Mouse (Mus musculus): ENCODE results near the gene Fam19a1. TPM values are rescaled to one million over a fixed set of nuclear protein-coding genes. Genes with fewer than 3 reads are reported as not detected.
A peak's percentile ranks its signal among the peaks of the same experiment; 100 is the strongest.

The Fam19a1 gene
- polyA plus RNA-seq, 1 experiment from 2014 or later = not detected

- WGBS (ENCODE audit: insufficient replicate concordance) = 72% methylated on average over 4 of the region's 4 CpGs
- H3K9me3 ChIP-seq (ENCODE audit: low read length) = no peaks in the 10 kb centered on the region
- ATAC-seq (no peak), DNase-seq (no peak)
- no peak overlapping the region for H3K27ac ChIP-seq (ENCODE audit: low read depth)
- no peak overlapping the region for H3K4me2 ChIP-seq (ENCODE audit: low read depth, low read length)
- H3K4me1 ChIP-seq (ENCODE audit: insufficient read depth) = no peaks in the 10 kb centered on the region
- TF ChIP-seq EP300 (IDR thresholded peaks at IDR 0.05; ENCODE audit: low read depth) = no peak
- TF ChIP-seq CTCF (IDR thresholded peaks at IDR 0.05; ENCODE audit: low read depth) = no peak
- H3K27me3 ChIP-seq (ENCODE audit: insufficient read depth, low read length) = no peaks in the 10 kb centered on the region
- no peak overlapping the region for H3K9ac ChIP-seq (replicated peaks)
- H3K4me3 ChIP-seq (ENCODE audit: low read depth, low read length) = no peak overlapping the region
- H3K36me3 ChIP-seq (replicated peaks; ENCODE audit: insufficient read depth, low read length) = no peaks in the 10 kb centered on the region
Measured at GRCm38 (mm10) chr6:96418866-96419265, 305.9 kb downstream of the Fam19a1 start.

- H3K36me3 ChIP-seq (replicated peaks; ENCODE audit: insufficient read depth, low read length) = no peaks in the 10 kb centered on the region
- DNase-seq = no peak
- WGBS (ENCODE audit: insufficient replicate concordance) = 72% methylated on average over 5 of the region's 5 CpGs
- ATAC-seq = no peak
- H3K4me2 ChIP-seq (ENCODE audit: low read depth, low read length) = no peak overlapping the region
- H3K27me3 ChIP-seq (ENCODE audit: insufficient read depth, low read length) = no peaks in the 10 kb centered on the region
- H3K9me3 ChIP-seq (ENCODE audit: low read length) = no peaks in the 10 kb centered on the region
- no peak overlapping the region for H3K9ac ChIP-seq (replicated peaks)
- H3K4me1 ChIP-seq (ENCODE audit: insufficient read depth) = no peaks in the 10 kb centered on the region
- no peak overlapping the region for H3K27ac ChIP-seq (ENCODE audit: low read depth)
- TF ChIP-seq CTCF (IDR thresholded peaks at IDR 0.05; ENCODE audit: low read depth) = no peak
- no peak for TF ChIP-seq EP300 (IDR thresholded peaks at IDR 0.05; ENCODE audit: low read depth)
- no peak overlapping the region for H3K4me3 ChIP-seq (ENCODE audit: low read depth, low read length)
Measured at GRCm38 (mm10) chr6:96419704-96420382, 306.9 kb downstream of the Fam19a1 start.

- Histone ChIP-seq H3K4me1 (ENCODE audit: insufficient read depth) (no peaks in the 10 kb centered on the region), H3K27me3 (ENCODE audit: insufficient read depth, low read length) (no peaks in the 10 kb centered on the region), H3K9ac (replicated peaks) (no peak overlapping the region), H3K4me3 (ENCODE audit: low read depth, low read length) (no peak overlapping the region), H3K36me3 (replicated peaks; ENCODE audit: insufficient read depth, low read length) (no peaks in the 10 kb centered on the region), H3K9me3 (ENCODE audit: low read length) (no peaks in the 10 kb centered on the region), H3K4me2 (ENCODE audit: low read depth, low read length) (no peak overlapping the region), H3K27ac (ENCODE audit: low read depth) (no peak overlapping the region)
- ATAC-seq (no peak), DNase-seq (no peak)
- WGBS (ENCODE audit: insufficient replicate concordance) = 32% methylated on average over 2 of the region's 2 CpGs
- TF ChIP-seq EP300 (IDR thresholded peaks at IDR 0.05; ENCODE audit: low read depth) (no peak), CTCF (IDR thresholded peaks at IDR 0.05; ENCODE audit: low read depth) (no peak)
Measured at GRCm38 (mm10) chr6:96420515-96420914, 307.6 kb downstream of the Fam19a1 start.

GRCm38 (mm10) chr6:96429390-96429789 lies 316.4 kb downstream of the Fam19a1 start:
- Histone ChIP-seq H3K9ac (replicated peaks) (no peak overlapping the region), H3K36me3 (replicated peaks; ENCODE audit: insufficient read depth, low read length) (no peaks in the 10 kb centered on the region), H3K9me3 (ENCODE audit: low read length) (no peaks in the 10 kb centered on the region), H3K4me1 (ENCODE audit: insufficient read depth) (no peaks in the 10 kb centered on the region), H3K4me2 (ENCODE audit: low read depth, low read length) (no peak overlapping the region), H3K4me3 (ENCODE audit: low read depth, low read length) (no peak overlapping the region), H3K27ac (ENCODE audit: low read depth) (no peak overlapping the region), H3K27me3 (ENCODE audit: insufficient read depth, low read length) (no peaks in the 10 kb centered on the region)
- no peak for TF ChIP-seq EP300 (IDR thresholded peaks at IDR 0.05; ENCODE audit: low read depth)
- TF ChIP-seq CTCF (IDR thresholded peaks at IDR 0.05; ENCODE audit: low read depth) = no peak
- DNase-seq (no peak), ATAC-seq (no peak)
- 62% methylated on average over 6 of the region's 6 CpGs for WGBS (ENCODE audit: insufficient replicate concordance)

GRCm38 (mm10) chr6:96432397-96432796 lies 319.4 kb downstream of the Fam19a1 start:
- Histone ChIP-seq H3K27ac (ENCODE audit: low read depth) (no peak overlapping the region), H3K36me3 (replicated peaks; ENCODE audit: insufficient read depth, low read length) (no peaks in the 10 kb centered on the region), H3K4me3 (ENCODE audit: low read depth, low read length) (no peak overlapping the region), H3K4me2 (ENCODE audit: low read depth, low read length) (no peak overlapping the region), H3K9me3 (ENCODE audit: low read length) (no peaks in the 10 kb centered on the region), H3K9ac (replicated peaks) (no peak overlapping the region), H3K4me1 (ENCODE audit: insufficient read depth) (no peaks in the 10 kb centered on the region), H3K27me3 (ENCODE audit: insufficient read depth, low read length) (no peaks in the 10 kb centered on the region)
- WGBS (ENCODE audit: insufficient replicate concordance) = 34% methylated on average over 3 of the region's 3 CpGs
- no peak for TF ChIP-seq EP300 (IDR thresholded peaks at IDR 0.05; ENCODE audit: low read depth)
- TF ChIP-seq CTCF (IDR thresholded peaks at IDR 0.05; ENCODE audit: low read depth) = peak; percentile 26; the same call in 1 of the 2 replicates
- DNase-seq (no peak), ATAC-seq (no peak)

- no peaks in the 10 kb centered on the region for H3K27me3 ChIP-seq (ENCODE audit: insufficient read depth, low read length)
- H3K36me3 ChIP-seq (replicated peaks; ENCODE audit: insufficient read depth, low read length) = no peaks in the 10 kb centered on the region
- TF ChIP-seq EP300 (IDR thresholded peaks at IDR 0.05; ENCODE audit: low read depth) (no peak), CTCF (IDR thresholded peaks at IDR 0.05; ENCODE audit: low read depth) (no peak)
- no peak overlapping the region for H3K9ac ChIP-seq (replicated peaks)
- H3K4me2 ChIP-seq (ENCODE audit: low read depth, low read length) = no peak overlapping the region
- H3K4me3 ChIP-seq (ENCODE audit: low read depth, low read length) = no peak overlapping the region
- no peak overlapping the region for H3K27ac ChIP-seq (ENCODE audit: low read depth)
- H3K9me3 ChIP-seq (ENCODE audit: low read length) = no peaks in the 10 kb centered on the region
- H3K4me1 ChIP-seq (ENCODE audit: insufficient read depth) = no peaks in the 10 kb centered on the region
- DNase-seq (no peak), ATAC-seq (no peak)
- WGBS (ENCODE audit: insufficient replicate concordance) = 69% methylated on average over 1 of the region's 1 CpGs
Measured at GRCm38 (mm10) chr6:96433896-96434295, 320.9 kb downstream of the Fam19a1 start.

Data from liver, postnatal 0 days (tissue).